Mouse (Mus musculus) CH12.LX (cell line): ENCODE measurements at regions not wholly inside any gene's neighbourhood (a gene's known extent, or its start where the extent isn't known, plus 50 kb on each side); places are given as distances from the start of the nearest gene placed in this dataset.

Experiments
- CHD2 ChIP-seq: IDR thresholded peaks from 2 replicates; pipeline ENCODE4 v1.6.1; 2011; ENCODE audit warnings: low read length, improper control_type of control experiment
- CTCF ChIP-seq, 2 experiments: IDR thresholded peaks in 1 of 2; conservative IDR thresholded peaks in 1 of 2; 2 replicates each; pipeline ENCODE4 v1.5.1; 2011 to 2012; ENCODE audit warnings: low read depth in 2 of 2, low read length in 2 of 2, improper control_type of control experiment in 1 of 2, inconsistent platforms in 1 of 2, mild to moderate bottlenecking in 1 of 2, moderate library complexity in 1 of 2
- EP300 ChIP-seq: IDR thresholded peaks from 2 replicates; pipeline ENCODE4 v1.6.1; 2011; ENCODE audit warnings: low read length, improper control_type of control experiment
- HCFC1 ChIP-seq: IDR thresholded peaks from 2 replicates; pipeline ENCODE4 v1.6.1; 2012; ENCODE audit warnings: low read depth, mild to moderate bottlenecking, inconsistent platforms, low read length, improper control_type of control experiment
- JUND ChIP-seq: conservative IDR thresholded peaks from 2 replicates; pipeline ENCODE4 v1.6.1; 2011; ENCODE audit warnings: low read depth, low read length, improper control_type of control experiment
- MAX ChIP-seq: IDR thresholded peaks from 2 replicates; pipeline ENCODE4 v1.6.1; 2011; ENCODE audit warnings: low read length, improper control_type of control experiment
- MAZ ChIP-seq: IDR thresholded peaks from 2 replicates; pipeline ENCODE4 v1.6.1; 2012; ENCODE audit warnings: low read depth, mild to moderate bottlenecking, inconsistent platforms, low read length, improper control_type of control experiment, moderate library complexity
- NRF1 ChIP-seq: IDR thresholded peaks from 2 replicates; pipeline ENCODE4 v1.6.1; 2014; ENCODE audit warnings: low read depth, mild to moderate bottlenecking, inconsistent platforms, low read length, improper control_type of control experiment, moderate library complexity
- PAX5 ChIP-seq: IDR thresholded peaks from 2 replicates; pipeline ENCODE4 v1.6.1; 2012; ENCODE audit warnings: low read length, inconsistent platforms, mixed read lengths
- POLR2A ChIP-seq: IDR thresholded peaks from 2 replicates; pipeline ENCODE4 v1.6.1; 2011; ENCODE audit warnings: low read depth, mild to moderate bottlenecking, improper control_type of control experiment, low read length
- ZKSCAN1 ChIP-seq: IDR thresholded peaks from 2 replicates; pipeline ENCODE4 v1.6.1; 2012; ENCODE audit warnings: low read depth, inconsistent platforms, low read length, improper control_type of control experiment, borderline replicate concordance

- no peak for TF ChIP-seq MAX
- TF ChIP-seq PAX5, result no peak
- TF ChIP-seq CHD2, result no peak
- no peak for TF ChIP-seq JUND
- TF ChIP-seq CTCF (conservative IDR thresholded peaks at IDR 0.05 in 1 of 2, IDR thresholded peaks at IDR 0.05 in 1 of 2; ENCODE audit: low read depth in 2 of 2, low read length in 2 of 2), result no peak
- no peak for TF ChIP-seq NRF1
- no peak for TF ChIP-seq POLR2A
- TF ChIP-seq HCFC1, result no peak
- TF ChIP-seq EP300, result no peak
- no peak for TF ChIP-seq ZKSCAN1
- TF ChIP-seq MAZ, result no peak
Observed at GRCm38 (mm10) chr9:94267243-94267642, 270.6 kb downstream of the 1190002N15Rik start.
